Mouse (Mus musculus): ENCODE results near the gene Lix1.

GRCm38 (mm10) chr17:17394336-17394735 is 8.1 kb upstream of the Lix1 start:
- TF ChIP-seq EP300 (IDR thresholded peaks at IDR 0.05; ENCODE audit: insufficient read depth, low read depth, low read length) (no peak), POLR2A (IDR thresholded peaks at IDR 0.05; ENCODE audit: insufficient read depth, low read length) (no peak), CTCF (IDR thresholded peaks at IDR 0.05; ENCODE audit: low read depth, low read length) (peak; percentile 18)
